Mouse (Mus musculus): ENCODE results near the gene AY074887. TPM values are rescaled to one million over a fixed set of nuclear protein-coding genes. Genes with fewer than 3 reads are reported as not detected.

AY074887 gene
- 0.04 TPM in 1 of 2 replicates, not detected in the other for polyA plus RNA-seq (2012; rRNA removed)
- polyA plus RNA-seq (2014; fragmentation: Nextera tagmentation; extraction: Ambion mirVana) = 0.27 and 0.69 TPM in 2 replicates

GRCm38 (mm10) chr9:54950575-54951321, at the start of gene AY074887, which contains the start of gene Psma4:
Gene AY074887 (minus strand): TSS chr9:54950998.
Gene Psma4 (plus strand): TSS chr9:54950790.
- Histone ChIP-seq H3K27ac (peak within 1 kb of the TSS; percentile 29), H3K4me1 (replicated peaks; ENCODE audit: control insufficient read depth in 2 of 2, insufficient read depth in 2 of 2, low read length in 1 of 2) (peaks cover 7 to 21% of the 10 kb centered on the region in 2 experiments), H3K36me3 (replicated peaks; ENCODE audit: control insufficient read depth, insufficient read depth, low read depth) (peaks cover 14% of the 10 kb centered on the region), H3K4me2 (ENCODE audit: low read depth) (peak within 1 kb of the TSS; percentile 92), H3K4me3 (ENCODE audit: insufficient read depth in 1 of 2, low read depth in 2 of 2, low read length in 2 of 2) (peak within 1 kb of the TSS; percentile 70 to 94), H3K9ac (replicated peaks) (peak within 1 kb of the TSS; percentile 77), H3K27me3 (ENCODE audit: control insufficient read depth, insufficient read depth, low read length) (no peaks in the 10 kb centered on the region), H3K9me3 (ENCODE audit: control insufficient read depth, low read length) (no peaks in the 10 kb centered on the region)
- ATAC-seq (ENCODE audit: insufficient read depth) (peak; percentile 99), DNase-seq (ENCODE audit: low read depth in 3 of 3, low spot score in 3 of 3) (peak; percentile 79 to 86 (median 80))
- TF ChIP-seq EP300 (IDR thresholded peaks at IDR 0.05; ENCODE audit: low read depth) = no peak
- 2% methylated on average over 53 of the region's 65 CpGs for WGBS (ENCODE audit: insufficient replicate concordance)

DNA sequence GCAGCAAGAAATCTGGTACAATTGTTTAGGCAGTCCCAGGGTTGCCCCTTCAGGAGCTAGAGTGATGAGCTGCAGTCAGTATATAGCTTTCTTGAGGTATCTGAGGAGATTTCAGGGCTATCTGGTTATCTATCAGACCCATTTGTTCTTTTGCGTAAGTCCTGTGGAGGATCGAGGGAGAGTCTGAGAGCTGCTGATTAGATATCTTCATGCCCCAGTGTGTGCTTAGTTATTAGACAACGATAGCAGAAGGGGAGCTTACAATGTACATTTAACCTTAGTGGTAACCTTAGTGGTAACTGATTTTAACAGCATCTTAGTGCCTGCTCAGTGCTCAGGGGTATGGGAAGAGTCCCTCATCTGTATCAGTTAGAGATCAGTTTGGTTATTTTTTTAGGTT, 44.8 kb upstream of the AY074887 start:
- 13% methylated on average over 3 of the region's 3 CpGs for WGBS (ENCODE audit: insufficient replicate concordance)
- Histone ChIP-seq H3K4me2 (ENCODE audit: low read depth) (no peak overlapping the region), H3K9ac (replicated peaks) (no peak overlapping the region), H3K36me3 (replicated peaks; ENCODE audit: control insufficient read depth, insufficient read depth, low read depth) (no peaks in the 10 kb centered on the region), H3K4me1 (replicated peaks; ENCODE audit: control insufficient read depth in 2 of 2, insufficient read depth in 2 of 2, low read length in 1 of 2) (peaks cover 0 to 2% of the 10 kb centered on the region in 2 experiments; a peak in 2 of 4 replicates), H3K27ac (no peak overlapping the region), H3K27me3 (ENCODE audit: control insufficient read depth, insufficient read depth, low read length) (no peaks in the 10 kb centered on the region; the same call in 1 of the 2 replicates), H3K9me3 (ENCODE audit: control insufficient read depth, low read length) (no peaks in the 10 kb centered on the region), H3K4me3 (ENCODE audit: insufficient read depth in 1 of 2, low read depth in 2 of 2, low read length in 2 of 2) (no peak overlapping the region)
- DNase-seq (ENCODE audit: low read depth in 3 of 3, low spot score in 3 of 3) (peak in 2 of 3 experiments; percentile 16 to 38), ATAC-seq (ENCODE audit: insufficient read depth) (peak; percentile 68)
- TF ChIP-seq CTCF (IDR thresholded peaks at IDR 0.05; ENCODE audit: low read depth) = no peak
- peak; percentile 78 for TF ChIP-seq EP300 (IDR thresholded peaks at IDR 0.05; ENCODE audit: low read depth)

DNA sequence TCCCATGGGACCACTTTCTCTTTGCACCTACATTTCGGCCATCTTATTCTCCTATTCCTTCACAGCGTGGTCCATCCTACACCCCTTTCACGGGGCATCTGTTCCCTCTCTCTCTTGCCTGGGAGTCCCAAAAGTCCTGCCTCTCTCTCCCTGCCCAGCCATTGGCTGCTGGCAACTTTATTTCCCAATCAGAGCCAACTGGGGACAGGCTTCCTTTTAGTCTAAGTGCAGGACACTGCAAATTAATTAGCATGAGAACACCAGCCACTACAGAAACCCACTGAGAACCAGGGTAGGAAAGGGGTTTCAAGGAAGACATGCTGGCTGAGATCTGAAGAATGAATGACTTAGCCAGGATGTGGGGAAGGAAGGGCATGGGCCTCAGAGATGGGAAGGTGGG, 43.6 kb upstream of the AY074887 start:
- Histone ChIP-seq H3K4me3 (ENCODE audit: insufficient read depth in 1 of 2, low read depth in 2 of 2, low read length in 2 of 2) (no peak overlapping the region), H3K27me3 (ENCODE audit: control insufficient read depth, insufficient read depth, low read length) (no peaks in the 10 kb centered on the region; the same call in 1 of the 2 replicates), H3K9ac (replicated peaks) (no peak overlapping the region), H3K4me2 (ENCODE audit: low read depth) (no peak overlapping the region), H3K36me3 (replicated peaks; ENCODE audit: control insufficient read depth, insufficient read depth, low read depth) (no peaks in the 10 kb centered on the region), H3K9me3 (ENCODE audit: control insufficient read depth, low read length) (no peaks in the 10 kb centered on the region), H3K4me1 (replicated peaks; ENCODE audit: control insufficient read depth in 2 of 2, insufficient read depth in 2 of 2, low read length in 1 of 2) (peaks cover 0 to 2% of the 10 kb centered on the region in 2 experiments; a peak in 2 of 4 replicates), H3K27ac (no peak overlapping the region)
- TF ChIP-seq CTCF (IDR thresholded peaks at IDR 0.05; ENCODE audit: low read depth) (no peak), EP300 (IDR thresholded peaks at IDR 0.05; ENCODE audit: low read depth) (no peak)
- ATAC-seq (ENCODE audit: insufficient read depth) (no peak), DNase-seq (ENCODE audit: low read depth in 3 of 3, low spot score in 3 of 3) (no peak)
- 50% methylated on average over 3 of the region's 3 CpGs for WGBS (ENCODE audit: insufficient replicate concordance)

DNA sequence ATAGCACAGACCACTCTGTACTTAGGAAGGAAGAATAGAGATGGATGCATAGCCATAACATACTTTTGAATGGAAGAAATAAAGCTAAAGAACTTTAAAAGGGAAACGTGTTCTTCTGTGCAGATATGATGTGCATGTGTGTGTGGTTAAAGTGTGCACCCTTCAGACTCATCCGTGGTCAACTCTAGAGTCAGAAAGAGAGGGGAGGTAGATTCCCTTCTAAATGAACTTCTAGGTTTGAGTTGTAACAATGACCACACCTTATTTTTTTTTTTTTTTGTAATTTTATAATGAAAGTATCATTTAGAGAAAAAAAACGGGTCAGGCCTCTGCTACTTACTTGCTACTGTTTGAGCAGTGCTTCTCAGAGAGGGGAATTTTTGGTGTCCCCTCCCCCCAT, 39.6 kb upstream of the AY074887 start:
- Histone ChIP-seq H3K27ac (no peak overlapping the region), H3K36me3 (replicated peaks; ENCODE audit: control insufficient read depth, insufficient read depth, low read depth) (no peaks in the 10 kb centered on the region), H3K4me3 (ENCODE audit: insufficient read depth in 1 of 2, low read depth in 2 of 2, low read length in 2 of 2) (no peak overlapping the region), H3K9ac (replicated peaks) (no peak overlapping the region), H3K4me1 (replicated peaks; ENCODE audit: control insufficient read depth in 2 of 2, insufficient read depth in 2 of 2, low read length in 1 of 2) (peaks cover 0 to 1% of the 10 kb centered on the region in 2 experiments; a peak in 1 of 4 replicates), H3K27me3 (ENCODE audit: control insufficient read depth, insufficient read depth, low read length) (no peaks in the 10 kb centered on the region; the same call in 1 of the 2 replicates), H3K4me2 (ENCODE audit: low read depth) (no peak overlapping the region), H3K9me3 (ENCODE audit: control insufficient read depth, low read length) (no peaks in the 10 kb centered on the region)
- WGBS (ENCODE audit: insufficient replicate concordance) = 44% methylated on average over 3 of the region's 3 CpGs
- no peak for ATAC-seq (ENCODE audit: insufficient read depth)
- no peak for DNase-seq (ENCODE audit: low read depth in 3 of 3, low spot score in 3 of 3)
- TF ChIP-seq EP300 (IDR thresholded peaks at IDR 0.05; ENCODE audit: low read depth) (no peak), CTCF (IDR thresholded peaks at IDR 0.05; ENCODE audit: low read depth) (no peak)

DNA sequence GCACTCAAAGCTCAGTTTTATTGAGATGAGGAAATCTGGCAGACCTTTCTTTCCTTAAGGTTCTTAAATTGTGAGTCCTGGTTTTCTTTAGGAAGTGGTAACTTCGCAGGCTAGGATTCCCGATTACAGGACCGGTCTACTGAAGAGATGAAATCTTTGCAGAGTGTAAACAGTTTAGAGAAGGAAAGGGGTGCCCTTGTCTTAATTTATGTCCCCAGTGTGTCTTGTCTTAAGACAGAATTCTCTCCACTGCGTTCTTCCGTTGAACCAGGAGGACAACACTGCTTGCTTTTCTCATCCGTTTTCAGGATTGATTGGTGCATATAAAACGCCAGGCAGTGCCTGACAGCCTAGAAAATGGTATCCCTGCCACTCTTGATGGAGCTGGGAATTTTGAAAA, 31.6 kb upstream of the AY074887 start:
- no peaks in the 10 kb centered on the region for H3K36me3 ChIP-seq (replicated peaks; ENCODE audit: control insufficient read depth, insufficient read depth, low read depth)
- no peak overlapping the region for H3K9ac ChIP-seq (replicated peaks)
- ATAC-seq (ENCODE audit: insufficient read depth) (no peak), DNase-seq (ENCODE audit: low read depth in 3 of 3, low spot score in 3 of 3) (no peak)
- no peak overlapping the region for H3K4me2 ChIP-seq (ENCODE audit: low read depth)
- 9% methylated on average over 7 of the region's 7 CpGs for WGBS (ENCODE audit: insufficient replicate concordance)
- H3K27me3 ChIP-seq (ENCODE audit: control insufficient read depth, insufficient read depth, low read length) = peaks cover 39% of the 10 kb centered on the region
- no peaks in the 10 kb centered on the region for H3K4me1 ChIP-seq (replicated peaks; ENCODE audit: control insufficient read depth in 2 of 2, insufficient read depth in 2 of 2, low read length in 1 of 2)
- H3K9me3 ChIP-seq (ENCODE audit: control insufficient read depth, low read length) = no peaks in the 10 kb centered on the region
- no peak overlapping the region for H3K4me3 ChIP-seq (ENCODE audit: insufficient read depth in 1 of 2, low read depth in 2 of 2, low read length in 2 of 2)
- no peak overlapping the region for H3K27ac ChIP-seq
- TF ChIP-seq CTCF (IDR thresholded peaks at IDR 0.05; ENCODE audit: low read depth) (no peak), EP300 (IDR thresholded peaks at IDR 0.05; ENCODE audit: low read depth) (no peak)
